Comparison of ENCODE assay signal across 8 mouse cellular contexts in genomic region chr8:111537765-111538158, GRCm38 (mm10). TPM values are rescaled to one million over a fixed set of nuclear protein-coding genes. Genes with fewer than 3 reads are reported as not detected.
A peak's percentile ranks its signal among the peaks of the same experiment; 100 is the strongest.
DNase-seq lines count a peak whose midpoint lies in the region; ATAC-seq and TF ChIP-seq lines count a peak whose summit lies in the region.

No protein-coding gene starts in this region.

- TF ChIP-seq EP300 in heart, postnatal 0 days (IDR thresholded peaks at IDR 0.05; ENCODE audit: low read depth), result no peak

- peaks cover 7% of the 10 kb centered on the region; the same call in 1 of the 2 replicates for H3K4me1 ChIP-seq in heart, postnatal 0 days (ENCODE audit: control insufficient read depth, insufficient read depth)
- H3K4me1 ChIP-seq in hindbrain, embryonic 11.5 days (replicated peaks; ENCODE audit: control insufficient read depth, insufficient read depth, low read length), result peaks cover 8% of the 10 kb centered on the region; the same call in 1 of the 2 replicates
- H3K4me1 ChIP-seq in midbrain, embryonic 11.5 days (ENCODE audit: control insufficient read depth, insufficient read depth, low read length), result peaks cover 33% of the 10 kb centered on the region

- ATAC-seq in heart, postnatal 0 days (ENCODE audit: insufficient read depth, low read depth), result no peak
- ATAC-seq in activated CD4-positive, CD25-positive, alpha-beta regulatory T cell, adult 4 months, result peak; percentile 19
- peak; percentile 1; the same call in 1 of the 2 replicates for ATAC-seq in hindbrain, embryonic 11.5 days (ENCODE audit: low FRiP score)
- ATAC-seq in midbrain, embryonic 11.5 days (ENCODE audit: low FRiP score), result no peak

- H3K27me3 ChIP-seq in heart, postnatal 0 days (ENCODE audit: control insufficient read depth, insufficient read depth, low read length), result no peaks in the 10 kb centered on the region
- no peaks in the 10 kb centered on the region for H3K27me3 ChIP-seq in hindbrain, embryonic 11.5 days (ENCODE audit: control insufficient read depth, insufficient read depth, low read length)
- no peaks in the 10 kb centered on the region for H3K27me3 ChIP-seq in midbrain, embryonic 11.5 days (ENCODE audit: control insufficient read depth, insufficient read depth, low read length)

- WGBS in heart, postnatal 0 days, result 13% methylated on average over 8 of the region's 8 CpGs
- 4% methylated on average over 8 of the region's 8 CpGs for WGBS in hindbrain, embryonic 11.5 days
- 4% methylated on average over 8 of the region's 8 CpGs for WGBS in midbrain, embryonic 11.5 days

- no peaks in the 10 kb centered on the region for H3K9me3 ChIP-seq in heart, postnatal 0 days (replicated peaks; ENCODE audit: control insufficient read depth, low read length)
- no peaks in the 10 kb centered on the region for H3K9me3 ChIP-seq in hindbrain, embryonic 11.5 days (ENCODE audit: control insufficient read depth, low read length)
- H3K9me3 ChIP-seq in midbrain, embryonic 11.5 days (ENCODE audit: control insufficient read depth, low read length), result no peaks in the 10 kb centered on the region

- peak overlapping the region; percentile 87 for H3K9ac ChIP-seq in heart, postnatal 0 days (replicated peaks; ENCODE audit: low read depth, low read length)
- H3K9ac ChIP-seq in hindbrain, embryonic 11.5 days (ENCODE audit: low read depth, low read length), result peak overlapping the region; percentile 97
- H3K9ac ChIP-seq in midbrain, embryonic 11.5 days (ENCODE audit: low read length), result peak overlapping the region; percentile 96

- no peak for TF ChIP-seq CTCF in heart, postnatal 0 days (IDR thresholded peaks at IDR 0.05; ENCODE audit: low read depth)

- no peaks in the 10 kb centered on the region for H3K36me3 ChIP-seq in heart, postnatal 0 days (replicated peaks; ENCODE audit: control insufficient read depth, insufficient read depth, low read length)
- H3K36me3 ChIP-seq in hindbrain, embryonic 11.5 days (ENCODE audit: control insufficient read depth, insufficient read depth, low read length), result no peaks in the 10 kb centered on the region
- H3K36me3 ChIP-seq in midbrain, embryonic 11.5 days (ENCODE audit: control insufficient read depth, insufficient read depth, low read length), result no peaks in the 10 kb centered on the region

- H3K27ac ChIP-seq in heart, postnatal 0 days (ENCODE audit: low read depth), result peak overlapping the region; percentile 93
- H3K27ac ChIP-seq in hindbrain, embryonic 11.5 days (ENCODE audit: low read depth, low read length), result no peak overlapping the region
- no peak overlapping the region for H3K27ac ChIP-seq in midbrain, embryonic 11.5 days (ENCODE audit: low read depth, low read length)

- H3K4me3 ChIP-seq in heart, postnatal 0 days (ENCODE audit: low read depth, low read length), result peak overlapping the region; percentile 81
- peak overlapping the region; percentile 78 for H3K4me3 ChIP-seq in hindbrain, embryonic 11.5 days (ENCODE audit: low read depth, low read length)
- H3K4me3 ChIP-seq in midbrain, embryonic 11.5 days (ENCODE audit: low read depth, low read length), result peak overlapping the region; percentile 96

- peak overlapping the region; percentile 86 for H3K4me2 ChIP-seq in heart, postnatal 0 days (ENCODE audit: low read depth, low read length)
- peak overlapping the region; percentile 81 for H3K4me2 ChIP-seq in hindbrain, embryonic 11.5 days (replicated peaks; ENCODE audit: low read depth, low read length)
- H3K4me2 ChIP-seq in midbrain, embryonic 11.5 days, result peak overlapping the region; percentile 72

- no peak for DNase-seq in heart, postnatal 0 days (ENCODE audit: low spot score)
- DNase-seq in heart, adult 9 months (ENCODE audit: low spot score in 2 of 2), result no peak
- no peak for DNase-seq in hindbrain, embryonic 11.5 days (ENCODE audit: low spot score)
- DNase-seq in midbrain, embryonic 11.5 days (ENCODE audit: low spot score, missing footprints), result peak; percentile 86
- no peak for DNase-seq in right cerebral cortex, adult 2 months (ENCODE audit: low spot score in 2 of 2)
- DNase-seq in kidney, postnatal 10 days, result no peak
- no peak for DNase-seq in thymus, postnatal 4 days

RNA-seq across cellular contexts. Expression of gene Znrf1, which starts 1.9 kb away (rescaled TPM):
- total RNA-seq in heart, postnatal 0 days (2014; rRNA removed; ENCODE audit: low replicate concordance), result 52.1 and 69.1 TPM in 2 replicates
- 13.9 and 15.1 TPM in 2 replicates for polyA plus RNA-seq in heart, postnatal 0 days (2015; fragmentation: Nextera tagmentation; extraction: Ambion mirVana)
- 10 to 100 TPM; 31.6 to 41.8 TPM for polyA plus RNA-seq in activated CD4-positive, CD25-positive, alpha-beta regulatory T cell, adult 4 months (2017; shearing (Covaris generic))
- polyA plus RNA-seq in hindbrain, embryonic 11.5 days (2014; fragmentation: Nextera tagmentation; extraction: Ambion mirVana), result 48.3 and 48.7 TPM in 2 replicates
- 38.6 and 45.6 TPM in 2 replicates for polyA plus RNA-seq in midbrain, embryonic 11.5 days (2014; fragmentation: Nextera tagmentation; extraction: Ambion mirVana)

RNA-seq across cellular contexts. Expression of gene Wdr59, which starts 15.9 kb away (rescaled TPM):
- 3.2 and 6.5 TPM in 2 replicates for total RNA-seq in heart, postnatal 0 days (2014; rRNA removed; ENCODE audit: low replicate concordance)
- 2.3 and 2.4 TPM in 2 replicates for polyA plus RNA-seq in heart, postnatal 0 days (2015; fragmentation: Nextera tagmentation; extraction: Ambion mirVana)
- 1 to 10 TPM; 4.2 to 4.5 TPM for polyA plus RNA-seq in activated CD4-positive, CD25-positive, alpha-beta regulatory T cell, adult 4 months (2017; shearing (Covaris generic))
- 2.9 and 4.6 TPM in 2 replicates for polyA plus RNA-seq in hindbrain, embryonic 11.5 days (2014; fragmentation: Nextera tagmentation; extraction: Ambion mirVana)
- 2.9 TPM in 2 replicates for polyA plus RNA-seq in midbrain, embryonic 11.5 days (2014; fragmentation: Nextera tagmentation; extraction: Ambion mirVana)

Comparison
In these comparisons a context has a peak if more than half of its experiments do, and no peak if none do; other contexts are left out.
1. ATAC-seq: peak in activated CD4-positive, CD25-positive, alpha-beta regulatory T cell, adult 4 months (single experiment) and hindbrain, embryonic 11.5 days (single experiment); none in heart, postnatal 0 days (single experiment) and midbrain, embryonic 11.5 days (single experiment).
2. Peak in every context shown above with its lines, with median percentiles within 50 percentile points of each other: H3K4me2 ChIP-seq, H3K4me3 ChIP-seq and H3K9ac ChIP-seq.